Mouse (Mus musculus) regulatory T cell (primary cell): Measurements from ENCODE around the gene Rreb1.

Experiments
- in situ Hi-C: fragments of 300-600 bp; cut with MboI, MseI; formaldehyde crosslinking; loops from one replicate; pipeline ENCODE4 v1.15.1; 2025; ENCODE audit warnings: high pct_unique_total_duplicates

Rreb1 gene

DNA sequence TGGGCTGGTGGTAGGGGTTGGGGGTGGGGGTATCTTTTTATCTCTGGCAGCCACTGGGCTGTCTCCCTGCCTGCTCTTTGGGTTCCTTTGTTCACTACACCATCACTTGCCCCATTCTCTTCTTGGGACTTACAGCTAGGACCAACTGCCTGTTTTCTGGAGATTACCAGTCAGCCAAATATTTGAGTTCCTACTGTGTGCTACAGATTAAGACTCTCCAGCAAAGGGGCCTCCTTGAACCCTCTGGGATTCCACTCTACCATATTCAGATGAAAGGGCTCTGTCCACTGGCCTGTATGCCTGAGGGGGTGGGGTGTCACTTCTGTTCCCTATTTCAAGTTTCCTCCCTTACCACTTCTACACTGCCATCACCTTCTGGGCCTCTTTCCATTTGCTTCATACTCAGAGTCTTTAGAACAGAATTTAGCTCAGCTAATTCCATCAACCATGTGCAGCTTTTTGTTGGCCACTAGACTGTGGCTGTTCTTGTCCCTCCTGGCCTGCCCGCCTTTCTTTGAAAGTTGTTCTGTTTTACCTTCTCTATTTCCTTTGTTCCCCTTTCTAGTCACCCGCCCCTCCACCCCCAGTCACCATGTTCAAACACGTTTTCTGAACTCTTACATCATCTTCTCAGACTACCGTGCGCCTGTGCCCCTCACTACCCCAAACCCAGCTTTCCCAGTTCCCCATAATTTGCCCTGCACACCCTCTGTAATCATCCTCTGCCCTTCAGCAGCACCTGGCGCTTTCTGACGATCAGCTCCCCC lies 95.1 kb downstream of the Rreb1 start:
- in situ Hi-C loops = no loop called here

DNA sequence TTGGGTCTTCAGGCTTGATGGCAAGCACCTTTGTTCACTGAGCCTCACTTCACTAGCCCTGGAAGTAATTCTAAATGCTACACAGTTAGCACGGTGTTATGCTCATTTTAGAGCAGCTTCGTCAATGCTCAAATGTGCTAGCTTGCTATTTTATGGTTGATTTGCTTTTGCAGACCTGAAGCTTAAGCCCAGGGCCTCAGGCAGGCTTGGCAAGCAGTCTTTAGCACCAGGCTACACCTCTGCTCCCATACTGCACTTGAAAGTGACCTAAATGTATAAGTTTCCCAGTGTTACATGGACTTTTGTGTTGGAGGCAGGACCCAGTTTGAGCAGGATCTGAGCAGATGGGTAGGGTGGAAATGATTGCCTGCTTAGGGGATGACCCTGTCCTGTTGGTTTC lies 97.7 kb downstream of the Rreb1 start:
- in situ Hi-C loops = no loop called here

DNA sequence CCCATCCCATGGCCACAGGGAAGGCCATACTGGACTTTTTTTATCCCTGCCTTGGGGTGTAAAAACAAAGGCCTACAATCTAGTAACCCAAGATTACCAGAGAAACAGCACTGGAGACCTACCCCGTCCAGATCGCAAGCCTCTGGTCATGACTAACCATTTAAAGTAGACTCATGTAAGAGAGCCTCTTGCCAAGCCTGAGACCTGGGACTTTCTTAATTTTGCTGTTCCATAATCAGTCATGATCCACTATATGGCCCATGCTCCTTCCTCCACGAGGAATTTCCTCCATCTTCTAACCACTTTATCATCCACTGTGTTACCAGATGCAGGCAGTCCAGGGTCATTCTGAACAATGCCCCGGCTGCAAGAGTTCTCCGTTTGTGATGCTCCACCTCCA lies 98.2 kb downstream of the Rreb1 start:
- in situ Hi-C loops = no loop called here

DNA sequence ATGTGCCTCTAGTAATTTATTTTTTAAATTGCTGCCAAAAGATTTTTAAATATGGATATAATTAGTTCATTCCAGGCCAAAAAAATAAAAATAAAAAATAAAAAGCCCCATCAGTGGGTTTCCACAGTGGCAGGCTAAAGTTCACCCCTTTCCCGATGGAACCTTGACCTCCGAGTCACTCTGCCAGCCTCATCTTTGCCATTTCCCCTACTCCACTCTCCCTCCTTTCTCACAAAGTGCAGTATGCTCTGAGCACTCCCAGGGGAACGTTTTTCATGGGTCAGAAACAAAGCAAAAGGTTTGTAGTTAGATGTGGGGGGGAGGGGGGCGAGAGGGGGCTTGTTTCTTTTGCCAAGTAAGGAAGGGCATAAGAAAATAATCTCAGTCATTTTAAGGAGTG lies 98.6 kb downstream of the Rreb1 start:
- in situ Hi-C loops = no loop called here

DNA sequence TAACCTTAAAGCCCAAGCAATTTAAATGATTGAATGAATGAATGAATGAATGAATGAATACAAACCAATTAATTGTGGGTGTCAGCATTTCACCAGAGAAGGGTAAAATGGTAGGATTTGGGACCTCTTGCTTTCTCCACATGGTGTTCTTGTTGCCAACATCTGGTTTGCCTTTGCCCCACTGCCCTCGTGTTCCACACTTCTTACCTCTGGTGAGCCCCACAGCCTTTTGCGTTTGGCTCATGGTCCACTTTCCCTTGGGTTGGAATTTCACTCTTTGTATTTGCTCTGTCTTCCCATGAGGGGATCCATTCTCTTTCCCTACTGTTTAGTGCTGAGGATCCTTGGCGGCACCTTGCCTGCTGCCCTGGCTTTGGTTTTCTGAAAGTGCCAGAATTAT lies 99.0 kb downstream of the Rreb1 start:
- in situ Hi-C loops = no loop called here

DNA sequence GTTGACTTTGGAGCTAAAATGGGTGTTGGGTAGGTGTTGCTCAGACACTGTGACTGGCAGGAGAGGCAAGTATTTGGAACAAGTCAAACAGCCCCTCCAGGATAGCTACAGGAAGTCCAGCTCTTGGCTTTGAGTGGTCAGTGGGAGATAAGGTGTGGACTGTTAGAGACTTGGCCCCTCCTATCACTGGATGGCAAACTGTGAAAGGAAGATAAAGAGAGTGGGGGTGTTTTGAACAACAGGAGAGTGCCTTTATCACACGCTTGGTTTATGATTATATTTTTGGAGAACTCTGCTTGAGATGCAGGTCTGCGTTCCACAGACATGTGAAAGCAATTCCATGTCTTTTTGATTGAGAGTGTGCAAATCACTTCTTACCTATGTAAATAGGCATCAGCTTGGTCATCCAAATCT lies 100.7 kb downstream of the Rreb1 start:
- in situ Hi-C loops = no loop called here

DNA sequence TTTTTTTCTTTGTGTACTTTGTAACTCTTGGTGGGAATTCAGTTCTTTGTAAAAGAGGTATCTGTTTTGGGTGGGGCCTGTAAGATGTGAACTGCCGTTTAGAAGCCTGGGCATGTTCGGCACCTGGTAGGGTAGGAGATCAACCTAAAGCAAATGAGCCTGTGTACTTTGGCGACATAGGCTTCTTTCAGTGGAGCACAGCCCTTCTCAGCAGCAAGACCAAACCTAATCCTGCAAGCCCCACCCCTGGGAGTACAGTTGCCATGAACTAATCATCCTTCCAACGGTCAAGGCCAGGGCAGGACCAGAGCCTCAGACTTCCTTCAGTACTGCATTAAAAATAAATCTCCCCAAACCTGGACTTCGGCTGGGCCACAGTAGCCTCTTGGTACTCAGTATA lies 101.4 kb downstream of the Rreb1 start:
- in situ Hi-C loops = no loop called here

DNA sequence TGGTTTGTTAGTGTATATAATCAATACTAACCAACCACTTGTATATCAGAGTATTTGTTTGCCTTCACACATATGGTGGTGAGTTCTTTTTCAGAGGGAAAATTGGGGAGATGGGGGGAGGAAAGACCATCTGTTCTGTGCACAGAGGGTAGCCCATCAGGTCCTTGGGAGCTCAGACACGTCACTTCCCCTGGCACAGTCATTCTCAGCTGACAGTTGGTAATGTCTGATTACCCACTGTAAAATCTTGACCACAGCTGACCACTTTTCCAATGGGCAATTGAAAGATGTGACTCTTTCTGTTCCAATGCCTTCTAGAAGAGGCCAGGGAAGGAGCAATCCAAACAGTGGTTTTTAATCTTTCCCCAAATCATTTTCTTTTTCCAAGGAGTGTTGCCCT lies 101.8 kb downstream of the Rreb1 start:
- in situ Hi-C loops = no loop called here

DNA sequence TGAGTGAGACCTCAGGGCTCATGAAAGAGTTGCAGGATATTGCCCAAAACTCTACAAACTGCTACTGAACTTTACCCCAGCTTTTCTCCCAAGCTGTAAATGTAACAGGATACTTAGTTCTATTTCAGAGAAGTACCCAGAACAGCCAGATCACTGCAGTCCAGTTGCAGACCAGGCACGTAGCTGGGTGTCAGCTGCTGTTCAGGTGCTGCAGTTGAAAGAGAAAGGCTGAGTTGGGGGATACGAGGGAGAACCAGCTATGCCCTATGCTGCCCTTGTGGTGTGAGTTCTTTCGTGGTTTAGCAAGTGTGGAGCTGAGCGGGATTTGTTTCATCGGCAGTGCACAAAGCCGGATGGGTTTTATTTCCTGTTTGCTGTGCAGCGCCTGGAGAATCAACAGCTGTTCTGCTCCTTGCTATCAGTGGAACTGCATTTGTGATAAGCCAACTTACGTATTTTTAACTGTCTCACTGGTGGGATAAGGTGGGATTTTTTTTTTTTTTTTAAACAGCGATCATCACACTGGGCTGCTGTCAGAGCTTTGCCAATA lies 102.5 kb downstream of the Rreb1 start:
- in situ Hi-C loops = no loop called here

DNA sequence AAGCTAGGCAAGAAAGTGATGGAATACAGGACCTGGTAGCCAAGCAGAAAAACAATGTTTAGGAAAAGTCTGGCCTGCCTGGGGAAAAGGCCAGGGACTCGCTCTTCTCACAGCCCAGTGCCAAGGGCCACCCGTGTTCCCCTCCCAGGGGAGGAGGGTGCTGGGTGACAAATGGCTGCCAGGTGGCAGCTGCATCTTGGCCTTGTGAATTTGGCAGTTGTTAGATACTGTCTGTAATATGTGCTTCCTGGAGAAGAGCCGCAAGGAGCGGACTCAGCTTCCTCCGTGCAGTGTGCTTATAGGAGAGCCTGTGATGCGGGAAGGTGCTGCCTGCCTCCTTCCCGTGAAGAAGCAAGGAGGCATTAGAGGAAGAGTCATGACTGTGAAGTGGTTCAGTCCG lies 104.3 kb downstream of the Rreb1 start:
- in situ Hi-C loops = no loop called here

DNA sequence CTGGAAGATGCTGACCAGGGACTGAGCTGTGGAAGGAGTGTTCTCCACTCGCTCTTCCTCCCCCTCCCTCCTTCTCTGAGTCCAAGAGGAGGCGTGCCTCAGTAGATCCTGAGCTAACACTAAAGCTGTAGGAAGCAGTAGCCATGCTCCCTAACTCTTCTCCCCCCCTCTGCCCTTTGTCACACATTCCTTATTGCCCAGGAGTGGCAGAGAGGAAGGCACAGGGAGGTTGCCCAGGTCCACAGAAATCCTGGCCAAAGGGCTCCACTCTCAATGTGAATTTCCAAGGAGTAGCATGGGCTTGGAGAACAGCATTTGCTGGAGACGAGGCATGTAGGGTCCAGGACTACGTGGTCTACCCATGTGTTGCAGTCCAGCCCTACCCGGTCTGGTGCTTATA lies 104.8 kb downstream of the Rreb1 start:
- in situ Hi-C loops = no loop called here

DNA sequence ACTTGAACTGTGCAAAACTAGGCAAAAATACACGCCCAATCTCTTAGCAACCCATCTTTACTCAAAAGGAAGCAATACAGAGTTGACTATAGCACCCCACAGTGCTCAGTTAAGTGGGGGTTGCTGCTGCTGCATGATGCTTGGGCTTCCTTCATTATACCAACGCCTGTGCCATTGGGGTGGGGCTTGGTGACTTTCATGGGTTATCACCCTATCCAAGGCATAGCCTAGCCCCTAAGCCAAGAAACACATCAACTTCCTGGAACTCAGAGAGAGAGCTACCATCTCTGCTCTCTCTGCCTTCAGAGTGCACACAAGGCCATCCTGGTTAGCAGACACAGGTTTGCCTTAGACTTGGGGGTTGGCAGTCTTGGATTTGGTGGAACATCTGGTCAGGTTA lies 107.2 kb downstream of the Rreb1 start:
- in situ Hi-C loops = no loop called here

DNA sequence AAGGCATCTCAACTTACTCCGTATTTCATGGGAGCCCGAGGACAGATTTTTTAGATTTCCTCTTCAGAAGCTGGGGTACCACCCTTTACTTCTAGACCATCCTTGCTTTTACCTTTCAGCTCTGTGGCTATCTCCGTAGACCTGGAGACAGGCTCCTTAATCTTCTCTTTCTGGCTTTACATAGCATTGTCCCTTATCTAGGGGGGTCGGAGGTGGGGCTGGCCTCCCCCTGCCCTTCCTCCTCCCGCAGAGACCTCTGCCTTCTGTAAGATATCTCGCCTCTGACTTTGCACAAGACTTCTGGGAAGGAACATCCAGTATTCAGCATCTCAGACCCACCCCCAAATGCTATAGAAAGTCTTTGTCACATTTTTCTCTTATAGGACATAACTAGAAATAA lies 107.8 kb downstream of the Rreb1 start:
- in situ Hi-C loops = no loop called here

DNA sequence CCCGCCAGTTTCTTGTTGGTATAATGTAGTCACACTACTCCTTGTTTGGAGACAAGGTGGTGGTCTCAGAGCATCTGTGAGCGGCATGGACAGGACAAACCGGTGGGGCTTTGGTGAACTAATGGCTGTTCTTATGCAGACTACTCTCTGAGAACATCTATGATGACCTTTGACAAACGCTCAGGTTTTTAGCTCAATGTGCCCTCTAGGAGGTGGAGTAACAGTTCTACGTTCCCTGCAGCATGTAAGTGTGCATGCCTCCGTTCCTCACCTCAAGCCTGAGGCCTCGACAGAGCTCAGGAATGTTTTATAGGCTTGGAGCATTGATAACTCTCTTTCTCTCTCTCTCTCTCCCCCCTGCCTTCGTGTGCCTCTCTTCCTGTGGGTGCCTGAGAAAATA lies 116.6 kb downstream of the Rreb1 start:
- in situ Hi-C loops = no loop called here

DNA sequence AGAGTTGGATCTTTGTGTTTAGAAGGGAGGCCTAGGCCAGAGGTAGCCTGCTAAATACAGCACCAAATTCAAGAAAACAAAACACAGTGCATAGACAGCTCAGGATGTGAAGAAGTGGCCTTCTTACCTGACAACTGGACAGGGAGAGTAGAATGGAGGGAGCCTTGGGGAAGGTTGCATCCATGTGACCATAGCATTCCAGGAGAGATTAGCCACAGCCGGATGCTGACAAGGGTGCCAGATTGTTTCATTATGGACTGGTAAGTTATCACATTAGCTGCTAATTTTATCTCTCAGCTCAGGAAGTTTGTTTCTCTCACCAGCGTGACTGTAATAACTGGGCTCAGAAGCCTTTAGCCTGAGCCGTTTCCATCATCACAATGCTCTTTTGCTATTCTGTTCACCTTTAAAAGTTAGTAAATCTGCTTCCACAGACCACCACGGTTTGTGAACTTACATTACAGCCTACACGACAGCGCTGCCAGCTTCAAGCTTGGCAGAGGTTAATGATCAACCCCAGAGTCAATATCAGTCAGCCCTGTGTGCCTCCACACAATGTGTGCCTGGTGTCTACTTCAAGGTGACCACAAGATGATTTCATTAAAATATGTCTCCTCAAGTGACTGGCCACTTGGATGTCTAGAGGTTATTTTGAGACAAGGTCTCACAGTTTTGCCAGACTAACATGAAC lies 117.5 kb downstream of the Rreb1 start:
- in situ Hi-C loops = no loop called here

DNA sequence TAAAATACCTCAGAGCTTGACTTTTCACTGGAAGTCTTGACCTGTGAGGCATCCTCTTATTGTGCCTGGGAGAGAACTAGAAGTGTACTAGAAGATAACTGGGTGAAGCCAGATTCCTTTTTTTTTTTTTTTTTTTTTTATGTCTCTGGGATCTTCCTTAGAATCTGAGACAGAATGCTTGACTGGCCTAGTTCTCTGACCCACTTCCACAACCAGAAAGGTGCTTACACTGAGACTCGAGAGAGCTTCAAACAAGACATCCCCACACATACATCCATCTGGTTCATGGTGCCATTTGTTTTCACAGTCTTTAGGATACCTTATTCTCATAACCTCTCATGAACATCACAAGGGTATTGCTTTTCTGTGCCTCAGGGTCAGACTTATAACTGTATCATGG lies 118.2 kb downstream of the Rreb1 start:
- in situ Hi-C loops = no loop called here

DNA sequence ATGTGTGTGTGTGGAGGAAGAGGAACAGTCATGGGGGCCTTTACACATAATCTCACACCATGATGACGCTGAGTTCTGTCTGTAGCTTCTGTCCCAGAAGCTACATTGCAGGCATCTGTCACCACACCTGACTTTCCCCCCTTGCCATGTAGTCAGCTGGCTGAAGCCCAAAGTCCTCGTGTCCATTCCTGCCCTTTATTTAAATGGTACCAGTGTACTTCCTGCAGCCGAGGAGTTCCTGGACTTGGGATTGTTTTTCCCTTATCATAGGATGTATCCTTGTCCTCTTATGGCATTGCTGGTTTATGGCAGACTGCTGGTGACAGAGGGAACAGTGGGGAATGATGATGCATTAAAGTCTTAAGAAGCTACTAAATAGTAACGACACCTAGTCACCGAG lies 120.6 kb downstream of the Rreb1 start:
- in situ Hi-C loops = no loop called here

DNA sequence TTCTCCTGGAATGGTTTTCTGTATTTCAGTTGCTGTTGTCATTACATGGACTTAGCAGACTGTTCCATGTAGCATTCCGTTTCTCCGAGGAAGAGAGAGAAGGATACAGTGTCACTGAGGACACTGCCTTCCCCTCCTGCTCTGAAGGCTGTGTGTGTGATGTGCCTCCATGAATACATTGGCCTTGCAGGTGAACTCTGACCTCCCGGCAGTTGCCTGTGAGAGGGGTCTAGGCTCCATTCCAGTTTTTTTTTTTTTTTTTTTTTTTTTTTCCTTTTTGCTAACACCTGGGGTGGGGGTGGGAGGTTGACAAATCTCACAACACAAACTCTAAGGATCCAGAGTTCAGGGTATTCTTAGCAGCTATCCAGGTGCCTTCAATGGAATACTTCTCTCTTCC lies 124.8 kb downstream of the Rreb1 start:
- in situ Hi-C loops = no loop called here

DNA sequence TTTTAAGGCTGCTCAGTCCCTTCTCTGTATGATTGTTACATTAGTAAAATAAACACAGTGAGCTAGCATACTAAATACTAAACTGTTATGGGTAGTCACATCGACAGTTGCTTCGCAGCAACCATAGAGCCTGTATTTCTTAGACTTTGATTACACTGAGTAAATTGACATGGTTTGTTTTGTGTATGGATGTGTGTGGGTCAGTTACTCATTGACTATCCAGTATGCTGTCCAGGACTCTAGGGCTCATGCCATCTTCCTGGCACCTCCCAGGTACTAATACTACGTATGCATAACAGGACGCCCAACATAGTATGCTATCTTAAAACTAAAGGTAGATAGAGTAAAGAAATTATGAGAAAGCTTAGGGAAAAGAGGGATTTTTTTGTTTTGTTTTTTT lies 125.3 kb downstream of the Rreb1 start:
- in situ Hi-C loops = no loop called here

DNA sequence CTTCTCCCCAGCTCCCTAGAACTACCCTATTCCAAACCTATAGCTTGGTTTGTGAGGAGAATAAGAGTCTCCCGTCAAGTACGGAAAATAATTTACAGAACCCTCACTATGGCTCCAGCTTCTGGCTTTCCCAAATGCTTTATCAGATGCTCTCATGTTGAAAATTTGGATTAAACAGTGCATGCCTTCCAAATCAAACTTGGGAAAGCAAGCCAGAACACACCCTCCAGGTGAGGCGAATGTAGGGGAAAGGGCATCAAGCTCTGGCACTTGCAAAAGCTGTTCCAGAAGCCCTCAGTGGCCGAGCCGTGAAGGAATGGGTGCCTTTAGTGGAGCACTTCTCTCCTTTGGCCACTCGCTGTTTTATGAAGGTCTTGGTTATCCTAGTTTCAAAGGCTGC lies 126.2 kb downstream of the Rreb1 start:
- in situ Hi-C loops = no loop called here

DNA sequence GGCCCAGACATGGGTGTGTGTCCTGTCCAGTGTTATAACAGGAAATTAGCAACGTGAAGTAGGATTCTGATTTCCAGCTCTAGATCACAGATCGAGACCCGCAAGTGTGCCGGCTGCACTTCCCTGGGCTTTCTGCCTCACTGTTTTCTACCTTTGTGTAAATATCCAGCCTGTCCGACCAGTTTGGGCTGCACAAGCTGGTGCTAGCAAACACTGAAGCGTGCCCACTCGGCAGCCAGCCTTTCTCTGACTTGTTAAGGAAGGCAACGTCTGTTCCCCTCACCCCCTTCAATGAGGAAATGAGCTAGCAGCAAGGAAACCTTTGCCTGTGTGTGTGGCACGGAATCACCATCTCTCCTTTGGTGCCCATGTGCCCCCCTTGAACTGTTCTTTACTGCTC lies 129.9 kb downstream of the Rreb1 start:
- in situ Hi-C loops = no loop called here

DNA sequence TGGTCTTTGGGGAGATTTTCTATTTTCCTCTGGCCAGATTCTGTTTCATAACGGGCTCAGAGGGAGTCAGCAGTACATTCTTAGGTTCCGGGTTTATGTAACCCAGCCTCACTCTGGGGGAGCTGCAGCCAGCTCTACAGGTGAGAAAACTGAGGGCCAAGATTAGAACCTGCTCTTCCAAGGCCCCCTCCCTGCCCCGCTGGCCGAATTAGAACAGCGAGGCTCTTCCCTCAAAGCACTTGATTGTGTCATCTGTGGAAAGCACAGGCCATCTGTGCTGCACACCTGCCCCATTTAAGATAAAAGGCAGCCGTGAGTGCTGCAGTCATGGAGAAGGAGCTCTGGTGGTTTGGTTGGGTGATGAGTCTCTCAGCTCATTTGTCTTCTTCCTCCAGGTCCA lies 130.3 kb downstream of the Rreb1 start:
- in situ Hi-C loops = no loop called here

DNA sequence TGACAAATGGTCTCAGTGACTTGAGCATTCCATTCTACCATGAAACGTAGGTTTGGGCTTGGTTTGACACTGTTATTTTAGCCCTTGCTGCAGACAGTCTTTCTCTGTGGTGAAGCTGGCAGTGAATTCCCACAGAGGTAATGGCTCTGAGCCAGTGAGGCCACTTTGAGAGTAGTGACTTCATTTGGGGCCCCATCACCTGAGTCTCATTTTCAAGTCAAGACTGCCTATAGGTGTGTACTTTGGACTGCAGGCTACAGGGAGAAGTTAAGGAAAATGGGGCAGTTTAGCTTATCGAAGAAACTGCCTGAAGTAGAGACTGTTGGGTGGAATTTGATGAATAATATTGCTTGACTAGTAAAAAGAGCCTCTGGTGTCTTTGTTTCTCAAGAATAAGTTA lies 131.0 kb downstream of the Rreb1 start:
- in situ Hi-C loops = no loop called here
